Mouse (Mus musculus) heart, adult 9 months (tissue): ENCODE data around the gene Parm1.

Source experiments
- DNase-seq, 2 experiments: peaks; one replicate each; pipeline ENCODE4 v3.0.0; 2022; ENCODE audit warnings: low spot score in 2 of 2

Gene Parm1

GRCm38 (mm10) chr5:91517480-91518301 is at the start of gene Parm1:
TSS of gene Parm1 (plus strand) at chr5:91517615.
- DNase-seq, result peak; percentile 65 to 68

- no peak for DNase-seq
These were observed 42.2 kb upstream of the Parm1 start for GRCm38 (mm10) chr5:91475241-91475640.

- DNase-seq, result no peak
These were observed 40.6 kb upstream of the Parm1 start for GRCm38 (mm10) chr5:91476863-91477262.

- no peak for DNase-seq
These were observed 38.7 kb upstream of the Parm1 start for GRCm38 (mm10) chr5:91478673-91479072.

GRCm38 (mm10) chr5:91480129-91480528 is 37.3 kb upstream of the Parm1 start:
- DNase-seq, result no peak

GRCm38 (mm10) chr5:91484324-91484723 is 33.1 kb upstream of the Parm1 start:
- DNase-seq, result no peak

- DNase-seq, result no peak
These were observed 23.0 kb upstream of the Parm1 start for GRCm38 (mm10) chr5:91494456-91494855.

GRCm38 (mm10) chr5:91501361-91501760 is 16.1 kb upstream of the Parm1 start:
- no peak for DNase-seq

GRCm38 (mm10) chr5:91502366-91502765 is 15.0 kb upstream of the Parm1 start:
- DNase-seq, result no peak

GRCm38 (mm10) chr5:91504320-91504922 is 13.0 kb upstream of the Parm1 start:
- DNase-seq, result no peak

GRCm38 (mm10) chr5:91517077-91517476 is 338 bp upstream of the Parm1 start:
- DNase-seq, result no peak

- DNase-seq, result no peak
These were observed 931 bp downstream of the Parm1 start for GRCm38 (mm10) chr5:91518302-91518790.

GRCm38 (mm10) chr5:91518946-91519345 is 1.5 kb downstream of the Parm1 start:
- peak; percentile 39 to 43 for DNase-seq

- DNase-seq, result no peak
These were observed 2.1 kb downstream of the Parm1 start for GRCm38 (mm10) chr5:91519521-91519920.

- DNase-seq, result no peak
These were observed 15.5 kb downstream of the Parm1 start for GRCm38 (mm10) chr5:91532748-91533496.

GRCm38 (mm10) chr5:91559071-91559610 is 41.7 kb downstream of the Parm1 start:
- peak; percentile 12 to 32 for DNase-seq

- no peak for DNase-seq
These were observed 42.3 kb downstream of the Parm1 start for GRCm38 (mm10) chr5:91559711-91560110.

GRCm38 (mm10) chr5:91561394-91561793 is 44.0 kb downstream of the Parm1 start:
- no peak for DNase-seq

GRCm38 (mm10) chr5:91562486-91562885 is 45.1 kb downstream of the Parm1 start:
- no peak for DNase-seq

- peak; percentile 31 to 47 for DNase-seq
These were observed 46.6 kb downstream of the Parm1 start for GRCm38 (mm10) chr5:91564054-91564453.

GRCm38 (mm10) chr5:91565458-91565857 is 48.0 kb downstream of the Parm1 start:
- no peak for DNase-seq

GRCm38 (mm10) chr5:91566591-91566990 is 49.2 kb downstream of the Parm1 start:
- no peak for DNase-seq
